Mouse (Mus musculus) mouse embryonic stem cell (cell line): ENCODE measurements around the gene Aars2.

Experiments
- in situ Hi-C, 2 experiments: fragments of 300-500 bp; cut with MboI; formaldehyde crosslinking; loops; 1 replicate in 1 of 2; 3 replicates in 1 of 2; pipeline ENCODE4 v1.14.3; 2019 to 2020; ENCODE audit warnings: low sequenced_read_pairs in 2 of 2, low pct_unique_long_range_greater_than_20kb in 1 of 2, mixed read lengths in 1 of 2; ENCODE audit not compliant: unreplicated experiment in 1 of 2

Aars2 gene

GRCm38 (mm10) chr17:45551249-45551796 is 44.7 kb downstream of the Aars2 start:
- in situ Hi-C loops, result loop anchor here in 1 of 2 experiments (5.0 kb wide), 1 partner anchor 74 kb away; the partner anchor contains the start of gene Spats1

- in situ Hi-C loops, result loop anchor here in 1 of 2 experiments (5.0 kb wide), 1 partner anchor 75 kb away; the partner anchor contains the start of gene Spats1
Observed at GRCm38 (mm10) chr17:45551816-45552451, 45.3 kb downstream of the Aars2 start.

DNA sequence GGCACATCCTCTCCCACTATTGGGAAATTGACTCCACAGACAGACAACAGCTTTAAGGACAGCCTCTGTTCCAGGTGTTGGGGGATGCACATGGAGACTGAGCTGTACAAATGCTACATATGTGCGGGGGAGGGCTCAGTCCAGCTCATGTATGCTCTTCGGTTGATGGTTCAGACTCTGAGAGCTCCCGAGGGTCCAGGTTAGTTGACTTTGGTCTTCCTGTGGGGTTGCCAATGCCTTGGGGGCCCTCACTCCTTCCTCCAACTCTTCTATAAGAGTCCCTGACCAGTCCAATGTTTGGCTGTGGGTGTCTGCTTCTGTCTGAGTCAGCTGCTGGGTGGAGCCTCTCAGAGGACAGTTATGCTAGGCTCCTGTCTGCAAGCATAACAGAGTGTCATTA is 46.4 kb downstream of the Aars2 start:
- in situ Hi-C loops, result loop anchor here in 1 of 2 experiments (5.0 kb wide), 1 partner anchor 76 kb away; the partner anchor contains the start of gene Spats1

- in situ Hi-C loops, result loop anchor here in 1 of 2 experiments (5.0 kb wide), 1 partner anchor 77 kb away; the partner anchor contains the start of gene Spats1
Observed at GRCm38 (mm10) chr17:45554420-45554819, 47.8 kb downstream of the Aars2 start.

DNA sequence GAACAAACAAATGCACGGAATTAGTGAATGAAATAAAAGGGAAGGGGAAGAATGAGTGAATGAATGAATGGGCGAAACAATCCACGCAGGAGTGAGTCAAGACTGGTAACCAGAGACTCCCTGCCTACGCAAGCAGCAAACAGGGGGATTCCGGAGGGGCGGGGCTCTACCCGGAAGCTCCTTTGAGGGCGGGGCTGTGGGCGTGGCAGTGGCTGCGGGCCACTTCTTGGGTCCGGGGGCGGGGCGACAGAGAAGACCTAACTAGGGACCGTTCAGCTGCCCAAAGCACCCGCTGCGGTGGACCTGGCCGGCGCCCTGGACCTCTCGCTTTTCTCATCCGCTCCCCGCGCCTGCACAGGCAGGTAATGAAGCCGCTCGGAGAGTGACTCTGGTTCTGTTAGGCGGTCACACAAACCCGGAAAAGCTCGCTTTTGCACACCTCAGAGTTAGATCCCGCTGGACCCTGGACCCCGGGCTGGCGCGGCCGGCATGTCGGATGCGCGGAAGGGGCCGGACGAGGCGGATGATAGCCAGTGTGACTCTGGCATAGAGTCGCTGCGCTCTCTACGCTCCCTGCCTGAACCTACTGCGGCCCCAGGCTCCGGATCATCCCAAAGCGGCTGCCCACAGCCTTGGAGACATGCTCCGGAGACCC is 48.9 kb downstream of the Aars2 start, which contains the start of gene Nfkbie:
TSS of gene Nfkbie (plus strand) at position 252 of the 655 bp plus-strand sequence.
- in situ Hi-C loops, result loop anchor here in 1 of 2 experiments (5.0 kb wide), 1 partner anchor 78 kb away; the partner anchor contains the start of gene Spats1

DNA sequence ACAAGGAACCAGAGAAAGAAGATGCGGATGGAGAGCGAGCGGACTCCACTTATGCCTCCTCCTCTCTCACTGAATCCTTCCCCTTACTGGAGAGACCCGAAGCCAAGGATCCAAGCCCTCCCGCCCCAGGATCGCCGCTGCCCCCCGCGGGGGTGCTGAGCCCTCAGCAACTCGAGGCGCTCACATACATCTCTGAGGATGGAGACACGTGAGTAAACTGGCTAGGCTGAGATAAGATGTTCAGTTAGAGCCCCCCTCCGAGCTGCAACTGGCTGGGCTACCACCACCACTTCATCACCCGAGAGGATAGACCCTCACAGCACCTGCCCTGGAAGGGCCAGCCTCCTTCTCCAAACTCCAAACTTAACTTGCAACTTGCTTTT is 49.5 kb downstream of the Aars2 start:
- in situ Hi-C loops, result loop anchor here in 1 of 2 experiments (5.0 kb wide), 1 partner anchor 79 kb away; the partner anchor contains the start of gene Spats1

- in situ Hi-C loops, result loop anchor here in 1 of 2 experiments (5.0 kb wide), 1 partner anchor 79 kb away; the partner anchor contains the start of gene Spats1
Observed at GRCm38 (mm10) chr17:45556514-45557245, 50.0 kb downstream of the Aars2 start.

- in situ Hi-C loops, result loop anchor here in 1 of 2 experiments (5.0 kb wide), 1 partner anchor 80 kb away; the partner anchor contains the start of gene Spats1
Observed at GRCm38 (mm10) chr17:45557246-45557824, 50.7 kb downstream of the Aars2 start.

- in situ Hi-C loops, result loop anchor here in 1 of 2 experiments (5.0 kb wide), 1 partner anchor 81 kb away; the partner anchor contains the start of gene Spats1
Observed at GRCm38 (mm10) chr17:45557998-45558862, 51.6 kb downstream of the Aars2 start.

GRCm38 (mm10) chr17:45559732-45560525 is 53.3 kb downstream of the Aars2 start:
- in situ Hi-C loops, result loop anchor here in 1 of 2 experiments (5.0 kb wide), 1 partner anchor 83 kb away; the partner anchor contains the start of gene Spats1

DNA sequence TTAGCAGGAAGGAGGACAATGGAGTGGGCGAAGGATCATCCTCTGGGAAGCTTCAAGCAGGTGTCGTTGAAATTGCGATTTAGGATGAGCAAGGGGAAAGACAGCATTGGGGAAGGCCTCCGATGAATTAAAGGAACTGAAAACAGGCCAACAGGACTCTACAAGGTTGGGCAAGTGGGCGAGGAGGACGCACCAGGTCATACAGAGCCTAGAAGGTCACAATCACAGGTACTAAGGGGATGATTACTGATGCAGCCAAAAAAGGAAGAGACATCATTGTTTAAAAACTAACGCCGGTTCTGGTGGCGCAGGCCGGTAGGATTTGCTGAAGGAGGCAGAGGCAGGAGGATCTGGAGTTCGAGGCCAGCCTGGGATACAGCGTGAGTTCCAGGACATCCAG is 56.6 kb downstream of the Aars2 start:
- in situ Hi-C loops, result no loop called here

GRCm38 (mm10) chr17:45563655-45564530 is 57.3 kb downstream of the Aars2 start, which contains the start of gene Slc35b2:
Gene Slc35b2 (plus strand): TSS chr17:45563874.
- in situ Hi-C loops, result no loop called here

DNA sequence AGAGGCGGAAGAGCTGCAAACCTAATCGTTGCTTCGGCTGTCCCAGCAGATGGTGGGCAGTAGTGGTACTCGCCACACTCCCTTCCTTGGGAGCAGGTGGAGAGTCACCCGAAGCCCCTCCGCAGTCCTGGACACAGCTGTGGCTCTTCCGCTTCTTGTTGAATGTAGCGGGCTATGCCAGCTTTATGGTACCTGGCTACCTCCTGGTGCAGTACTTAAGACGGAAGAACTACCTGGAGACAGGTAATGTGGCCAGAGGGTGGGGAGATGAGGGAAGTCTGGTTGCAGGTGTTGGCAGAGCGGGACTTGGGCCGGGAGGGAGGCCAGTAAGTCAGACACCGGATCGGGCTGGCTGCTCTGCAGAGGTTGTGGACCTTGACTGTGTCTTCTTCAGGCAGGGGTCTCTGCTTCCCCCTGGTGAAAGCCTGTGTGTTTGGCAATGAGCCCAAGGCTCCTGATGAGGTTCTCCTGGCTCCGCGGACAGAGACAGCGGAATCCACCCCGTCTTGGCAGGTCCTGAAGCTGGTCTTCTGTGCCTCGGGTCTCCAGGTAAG is 58.0 kb downstream of the Aars2 start:
- in situ Hi-C loops, result no loop called here

GRCm38 (mm10) chr17:45565103-45565502 is 58.5 kb downstream of the Aars2 start:
- in situ Hi-C loops, result no loop called here

DNA sequence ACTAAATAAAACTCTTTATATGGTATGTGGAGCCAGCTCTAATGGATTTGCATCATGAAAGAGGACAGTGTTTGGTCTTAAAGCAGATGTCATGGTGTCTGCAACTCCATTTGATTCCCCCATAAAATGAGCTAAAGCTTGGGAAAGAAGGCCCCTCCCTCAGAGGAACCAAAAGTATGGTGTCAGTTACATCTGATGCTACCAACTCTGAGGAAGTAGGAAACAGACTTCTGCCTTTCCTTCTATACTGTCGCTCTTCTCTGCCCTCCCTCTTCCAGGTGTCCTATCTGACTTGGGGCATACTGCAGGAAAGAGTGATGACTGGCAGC is 59.4 kb downstream of the Aars2 start:
- in situ Hi-C loops, result no loop called here
